Mouse (Mus musculus): ENCODE data around the gene Rgs14.

The Rgs14 gene

DNA sequence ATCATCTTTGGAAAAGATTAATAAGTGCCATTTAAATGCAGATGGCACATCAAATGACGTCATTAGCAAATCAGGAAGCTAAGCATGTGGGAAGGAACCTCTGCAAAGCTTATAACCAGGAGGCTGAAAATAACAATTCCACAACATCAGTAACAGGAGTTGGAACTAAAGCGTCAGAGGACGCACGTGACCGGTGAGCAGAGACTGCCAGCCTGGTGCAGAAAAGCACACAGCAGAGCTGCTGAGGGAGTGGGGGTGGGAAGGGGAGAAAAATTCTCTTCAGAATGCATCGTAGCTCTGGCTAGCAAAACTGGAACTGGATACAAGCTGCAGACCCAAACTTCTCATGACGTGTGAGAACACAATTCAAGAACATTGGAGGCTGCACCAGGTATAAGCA lies 25.2 kb upstream of the Rgs14 start:
- DNase-seq (ENCODE audit: low spot score in 2 of 2), result no peak

DNA sequence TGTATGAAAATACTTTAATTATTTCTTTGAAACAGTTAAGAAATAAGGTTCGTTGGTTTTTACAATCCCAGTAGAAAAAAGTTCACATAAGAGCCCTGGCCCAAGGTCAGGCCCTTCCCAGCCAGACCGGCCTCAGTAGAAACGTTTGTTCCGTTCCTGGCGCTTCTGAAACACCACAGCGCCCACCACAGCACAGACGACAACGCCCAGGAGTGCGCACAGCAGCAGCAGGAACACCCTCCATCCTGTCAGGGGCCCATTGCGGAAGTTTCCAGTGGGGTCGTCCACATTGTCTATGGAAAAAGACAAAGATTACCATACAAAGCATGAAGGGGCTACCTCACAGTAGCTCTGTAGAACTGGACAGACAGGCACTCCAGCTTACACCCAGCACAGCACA lies 22.8 kb upstream of the Rgs14 start:
- DNase-seq (ENCODE audit: low spot score in 2 of 2), result no peak

DNA sequence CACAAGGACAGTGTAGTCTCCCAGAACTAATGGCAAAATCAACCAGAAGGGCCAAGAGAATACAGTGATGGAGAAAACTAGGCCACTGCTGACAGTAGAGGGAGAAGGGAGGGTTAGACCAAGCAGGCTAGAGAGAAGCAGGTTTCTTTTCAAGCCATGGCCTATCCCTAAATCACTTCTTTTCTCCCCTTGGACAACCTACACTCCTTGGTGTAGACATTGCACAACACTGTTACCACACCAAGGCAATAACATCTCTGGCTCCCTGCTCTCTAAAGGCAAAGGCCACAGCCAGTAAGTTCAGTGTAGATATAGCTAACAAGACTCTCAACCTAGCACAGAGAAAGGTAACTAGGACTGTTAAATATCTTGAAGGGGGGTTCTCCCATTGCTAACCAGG lies 8.4 kb upstream of the Rgs14 start:
- no peak for DNase-seq (ENCODE audit: low spot score in 2 of 2)

DNA sequence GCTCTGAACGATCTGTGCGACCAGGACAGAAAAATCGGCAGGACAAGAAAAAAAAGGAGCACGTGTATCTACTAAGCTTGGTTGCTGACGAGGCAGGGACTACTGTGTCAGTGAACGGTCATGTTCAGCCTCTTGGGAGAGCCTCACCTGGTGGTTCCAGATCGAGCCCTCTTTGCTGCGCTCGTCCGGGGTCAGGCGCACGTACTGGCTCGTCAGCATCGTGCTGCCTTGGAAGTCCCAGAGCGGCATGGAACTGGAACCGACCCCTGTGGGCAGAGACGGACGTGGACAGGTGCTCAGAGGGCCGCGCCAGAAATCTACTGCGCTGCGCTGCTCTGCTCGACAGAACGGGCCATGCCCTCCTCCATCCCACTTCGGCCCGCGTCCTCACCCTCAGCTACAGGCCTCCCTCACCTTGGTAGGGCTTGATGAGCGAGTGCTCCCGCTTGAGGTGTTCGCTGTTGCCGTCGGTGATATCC lies 7.5 kb upstream of the Rgs14 start:
- peak in 1 of 2 experiments; percentile 10 for DNase-seq (ENCODE audit: low spot score in 2 of 2)

DNA sequence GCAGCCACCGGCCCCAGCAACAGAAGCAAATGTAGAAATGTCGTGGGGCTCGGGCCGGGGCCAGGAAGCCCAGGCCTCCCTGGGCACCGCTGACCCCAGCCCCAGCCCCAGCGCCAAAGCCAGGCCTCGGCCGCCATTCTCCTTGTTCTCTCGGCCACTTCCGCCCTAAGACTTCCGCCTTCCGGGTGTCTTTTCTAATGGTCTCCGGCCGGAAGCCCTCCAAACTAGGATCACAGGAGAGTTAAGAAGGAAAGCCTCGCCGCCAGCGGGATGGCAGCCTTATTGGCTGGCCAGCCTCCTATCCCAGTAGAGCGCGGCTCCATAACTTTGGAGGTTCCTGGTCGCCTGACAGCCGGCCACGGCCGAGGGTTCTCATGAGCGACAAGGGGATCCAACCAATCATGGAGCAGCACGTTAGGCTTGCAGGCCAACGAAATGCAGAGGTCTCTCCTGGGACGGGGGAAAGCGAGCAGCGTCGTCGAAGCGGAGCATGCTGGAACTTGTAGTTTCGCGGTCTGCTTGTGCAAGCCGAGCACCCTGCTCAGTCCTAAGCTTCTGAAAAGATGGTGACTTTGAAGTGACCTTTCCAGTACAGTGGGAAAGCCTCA lies 7.0 kb upstream of the Rgs14 start, which contains the start of gene Lman2:
Gene Lman2, minus strand, starts transcription at position 331 of the 608 bp plus-strand sequence.
- peak; percentile 99 for DNase-seq (ENCODE audit: low spot score in 2 of 2)

GRCm38 (mm10) chr13:55368401-55368800 lies 1.1 kb upstream of the Rgs14 start:
- no peak for DNase-seq (ENCODE audit: low spot score in 2 of 2)

- DNase-seq (ENCODE audit: low spot score in 2 of 2), result peak; percentile 22 to 32
These were observed 702 bp downstream of the Rgs14 start for GRCm38 (mm10) chr13:55370234-55370633.

DNA sequence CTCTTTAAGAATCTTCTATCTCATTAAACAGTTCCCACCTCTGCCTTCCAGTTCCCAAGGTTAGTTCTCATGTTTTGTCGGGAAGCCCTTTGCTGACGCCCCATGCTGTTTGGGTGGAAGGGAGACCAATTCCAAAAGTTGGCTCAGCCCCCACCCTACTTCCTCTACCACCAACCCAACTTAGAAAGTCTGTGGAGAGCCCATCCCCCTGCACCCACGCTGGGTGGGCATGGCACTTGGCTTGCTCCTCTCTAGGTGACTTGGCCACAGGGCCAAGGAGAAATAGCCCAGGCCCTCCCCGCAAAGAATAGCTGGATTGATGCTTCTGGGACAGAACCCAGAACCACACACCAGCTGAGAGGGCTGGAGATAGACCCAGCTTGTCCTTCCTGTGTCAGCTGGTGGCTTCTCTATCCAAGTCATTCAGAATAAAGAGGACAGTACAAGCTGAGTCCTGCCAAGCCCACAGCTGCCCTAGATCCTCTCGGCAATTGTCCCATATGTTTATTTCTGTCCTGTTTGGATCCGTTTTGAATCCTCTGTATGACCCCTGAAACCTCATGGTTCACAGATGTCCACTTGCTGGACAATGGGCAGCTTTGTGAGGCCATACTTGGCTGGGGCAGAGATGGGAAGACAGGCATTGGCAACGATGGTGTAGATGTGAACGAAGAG lies 1.6 kb downstream of the Rgs14 start:
- DNase-seq (ENCODE audit: low spot score in 2 of 2), result peak; percentile 14 to 46

GRCm38 (mm10) chr13:55371740-55372139 lies 2.2 kb downstream of the Rgs14 start:
- DNase-seq (ENCODE audit: low spot score in 2 of 2), result no peak

- DNase-seq (ENCODE audit: low spot score in 2 of 2), result no peak
These were observed 4.8 kb downstream of the Rgs14 start for GRCm38 (mm10) chr13:55374206-55374924.

GRCm38 (mm10) chr13:55375877-55376276 lies 6.3 kb downstream of the Rgs14 start:
- no peak for DNase-seq (ENCODE audit: low spot score in 2 of 2)

DNA sequence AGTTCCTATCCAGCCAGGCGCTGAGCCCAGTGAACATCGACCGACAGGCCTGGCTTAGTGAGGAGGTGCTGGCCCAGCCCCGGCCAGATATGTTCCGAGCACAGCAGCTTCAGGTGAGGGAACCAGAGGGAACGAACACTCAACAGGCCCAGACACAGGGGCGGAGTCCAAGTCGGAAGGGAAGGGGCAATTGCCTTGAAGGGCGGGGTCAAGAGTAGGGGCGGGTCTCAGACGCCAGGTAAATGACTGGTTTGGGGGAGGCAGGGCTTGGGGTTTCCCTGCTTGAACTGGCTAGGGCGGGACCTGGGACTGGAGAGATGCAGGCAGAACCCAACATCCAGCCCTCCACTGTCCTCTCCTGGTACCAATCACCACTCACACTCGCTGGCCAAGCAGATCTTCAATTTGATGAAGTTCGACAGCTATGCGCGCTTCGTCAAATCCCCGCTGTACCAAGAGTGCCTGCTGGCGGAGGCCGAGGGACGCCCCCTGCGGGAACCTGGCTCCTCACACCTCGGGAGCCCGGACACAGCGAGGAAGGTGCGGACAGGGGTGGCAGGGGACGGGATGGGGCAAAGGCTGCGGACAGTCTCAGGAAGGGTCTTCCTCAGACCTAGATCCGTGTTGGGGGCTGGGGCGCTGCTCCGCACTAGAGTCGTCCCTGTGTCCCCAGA lies 9.5 kb downstream of the Rgs14 start:
- no peak for DNase-seq (ENCODE audit: low spot score in 2 of 2)

- DNase-seq (ENCODE audit: low spot score in 2 of 2), result no peak
These were observed 12.3 kb downstream of the Rgs14 start for GRCm38 (mm10) chr13:55381790-55382189.

GRCm38 (mm10) chr13:55390644-55391043 lies 21.1 kb downstream of the Rgs14 start:
- DNase-seq (ENCODE audit: low spot score in 2 of 2), result no peak

DNA sequence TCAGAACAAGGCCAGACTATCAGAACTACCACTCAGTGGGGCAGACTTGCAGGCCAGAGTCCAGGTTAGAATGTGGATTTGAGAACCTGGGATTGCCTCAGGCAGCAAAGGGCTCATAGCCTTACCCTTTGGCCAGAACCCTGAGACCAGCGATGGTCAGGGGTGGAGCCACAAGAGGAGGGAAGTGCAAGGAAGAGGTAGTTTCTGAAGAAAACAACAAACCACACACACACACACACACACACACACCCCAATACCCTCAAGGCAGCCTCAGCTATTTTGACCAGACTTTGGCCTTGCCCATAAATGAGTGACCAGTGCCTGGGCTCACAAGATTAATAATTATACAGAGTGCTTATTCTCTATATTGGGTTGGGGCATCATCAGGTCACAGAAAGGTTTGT lies 22.1 kb downstream of the Rgs14 start:
- DNase-seq (ENCODE audit: low spot score in 2 of 2), result no peak

- DNase-seq (ENCODE audit: low spot score in 2 of 2), result no peak
These were observed 23.4 kb downstream of the Rgs14 start for GRCm38 (mm10) chr13:55392933-55393332.

- no peak for DNase-seq (ENCODE audit: low spot score in 2 of 2)
These were observed 28.6 kb downstream of the Rgs14 start, which contains the start of gene Slc34a1 for GRCm38 (mm10) chr13:55398088-55398487. Gene Slc34a1, plus strand, starts transcription at chr13:55398187.

DNA sequence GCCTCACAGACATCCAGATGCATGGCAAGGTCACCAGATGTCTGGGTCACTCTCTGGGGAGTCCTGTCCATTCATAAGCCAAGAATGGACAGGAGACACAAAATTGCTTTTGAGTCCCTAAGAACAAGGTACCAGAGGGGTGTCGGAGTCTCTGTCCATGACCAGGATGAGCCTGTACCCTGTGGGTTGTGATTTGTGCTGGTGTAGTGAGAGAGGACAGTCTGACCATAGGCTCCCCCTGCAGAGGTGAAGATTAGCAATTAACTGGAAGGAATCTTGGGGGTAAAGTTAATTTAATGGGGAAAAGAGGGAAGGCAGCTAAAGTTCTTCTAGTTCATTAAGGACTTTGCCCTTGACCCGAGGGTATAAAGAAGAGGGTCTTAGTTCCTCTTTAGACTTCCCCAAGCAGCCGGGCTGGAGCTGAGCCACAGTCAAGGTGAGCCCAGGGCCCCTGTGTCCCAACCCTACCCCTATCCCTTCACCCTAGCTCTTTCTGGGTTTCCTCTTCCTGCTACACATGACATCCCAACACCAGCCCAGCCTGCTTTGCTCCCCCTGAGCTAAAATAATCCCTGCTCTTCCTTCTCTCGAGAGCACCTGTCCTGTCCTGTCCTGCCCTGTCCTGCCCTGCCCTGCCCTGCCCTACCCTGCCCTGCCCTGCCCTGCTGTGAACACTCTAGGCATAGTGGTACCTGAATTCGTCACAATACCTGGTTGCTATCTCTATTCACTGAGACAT lies 29.9 kb downstream of the Rgs14 start:
- no peak for DNase-seq (ENCODE audit: low spot score in 2 of 2)

DNA sequence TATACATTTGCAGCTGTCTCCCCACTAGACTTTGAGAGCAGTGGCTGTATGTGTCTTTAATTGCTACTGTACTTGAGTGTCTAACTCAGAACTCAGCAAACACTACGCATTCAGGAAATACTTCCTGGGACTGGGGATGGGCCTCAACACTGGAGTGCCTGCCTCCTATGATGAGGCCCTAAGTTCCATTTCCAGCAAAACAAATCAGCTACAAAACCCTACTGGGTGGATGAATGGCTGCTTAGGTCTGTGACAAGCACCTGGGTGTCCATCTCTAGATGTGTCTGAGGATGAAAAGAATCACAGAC lies 30.5 kb downstream of the Rgs14 start:
- no peak for DNase-seq (ENCODE audit: low spot score in 2 of 2)

- DNase-seq (ENCODE audit: low spot score in 2 of 2), result no peak
These were observed 33.7 kb downstream of the Rgs14 start for GRCm38 (mm10) chr13:55403266-55403665.

Data from heart, adult 9 months (tissue).